Mouse (Mus musculus): ENCODE data around the gene 1700122O11Rik.

The 1700122O11Rik gene

DNA sequence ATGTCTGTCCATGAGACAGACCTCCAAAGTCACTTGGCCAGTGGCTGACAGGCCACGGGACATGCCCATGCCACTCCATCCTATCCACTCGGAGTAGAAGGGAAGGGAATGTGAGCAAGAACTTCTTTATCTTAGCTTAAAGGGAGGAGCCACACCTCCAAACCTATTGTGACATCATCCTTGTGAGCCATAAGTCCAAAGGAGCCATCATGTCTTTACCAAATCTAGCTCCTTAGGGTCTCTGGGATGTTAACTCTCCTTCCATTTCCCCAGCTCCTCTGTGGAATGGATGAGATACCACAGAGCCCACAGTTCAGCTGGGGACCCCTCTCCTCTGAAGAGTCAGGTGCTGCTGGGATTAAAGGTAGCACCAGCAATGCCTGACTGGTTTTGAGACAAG is at the start of gene 1700122O11Rik:
Gene 1700122O11Rik, minus strand, starts transcription at position 101 of the 400 bp plus-strand sequence.
- DNase-seq (ENCODE audit: low spot score): no peak

DNA sequence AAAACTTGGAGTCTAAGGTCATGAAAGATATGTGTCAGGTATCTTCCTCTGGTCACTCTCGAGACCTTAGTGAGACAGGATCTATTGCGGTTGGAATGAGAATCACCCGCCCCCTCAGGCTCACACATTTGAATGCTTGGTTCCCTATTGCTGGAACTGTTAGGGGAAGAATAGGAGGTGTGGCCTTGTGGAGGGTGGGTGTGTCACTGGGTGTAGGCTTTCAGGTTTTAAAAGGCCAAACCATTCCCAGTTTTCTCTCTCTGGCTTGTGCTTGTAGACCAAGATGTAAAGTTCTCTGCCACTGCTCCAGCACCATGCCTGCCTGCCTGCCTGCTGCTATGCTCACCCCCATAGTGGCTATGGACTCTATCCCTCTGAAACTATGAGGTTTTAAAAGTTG is 42.5 kb upstream of the 1700122O11Rik start:
- DNase-seq (ENCODE audit: low spot score): no peak

DNA sequence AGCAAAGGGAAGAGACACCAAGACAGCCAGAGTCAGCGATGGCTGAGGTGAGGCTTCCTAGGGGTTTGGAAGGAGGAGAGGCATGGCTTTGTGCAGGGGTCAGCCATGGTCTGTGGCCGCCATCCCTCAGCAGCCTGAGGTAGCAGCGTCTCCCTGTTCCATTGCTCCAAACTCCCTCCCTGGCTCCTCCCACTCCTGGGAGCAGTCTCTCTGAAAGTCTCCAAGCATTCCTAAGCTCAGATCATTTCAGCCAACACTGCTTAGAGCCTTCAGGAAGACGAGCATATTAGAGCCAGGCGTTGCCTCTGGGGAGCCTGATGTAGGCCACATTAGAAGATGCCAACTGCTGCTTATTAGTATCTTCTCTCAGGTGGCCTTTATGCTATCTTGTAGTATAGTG is 29.6 kb upstream of the 1700122O11Rik start:
- DNase-seq (ENCODE audit: low spot score): no peak

DNA sequence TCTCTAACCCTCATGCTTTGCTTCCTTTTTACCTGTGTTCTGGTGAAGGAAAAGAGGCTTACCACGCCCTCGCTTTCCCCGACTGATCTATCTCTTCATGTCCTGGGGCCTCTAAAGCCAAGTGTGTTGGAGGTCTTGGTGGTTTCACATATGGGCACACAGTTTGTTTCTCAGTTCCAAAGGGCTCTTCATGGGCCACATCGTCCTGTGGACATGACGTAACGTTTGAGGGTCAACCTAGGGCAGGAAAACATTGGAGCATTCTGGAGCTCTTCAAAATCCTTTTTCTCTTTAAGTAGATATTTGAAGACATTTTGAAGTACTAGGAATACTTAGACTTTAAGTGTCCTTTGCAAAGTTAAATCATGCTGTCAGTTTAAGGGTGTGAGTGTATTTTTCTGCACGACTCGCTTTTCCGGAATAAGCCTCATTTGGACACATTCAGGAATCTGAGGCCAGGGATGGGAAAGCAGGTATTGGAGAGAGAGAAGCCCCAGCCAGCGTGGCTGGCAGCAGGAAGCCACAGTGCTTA is 29.1 kb upstream of the 1700122O11Rik start:
- DNase-seq (ENCODE audit: low spot score): no peak

DNA sequence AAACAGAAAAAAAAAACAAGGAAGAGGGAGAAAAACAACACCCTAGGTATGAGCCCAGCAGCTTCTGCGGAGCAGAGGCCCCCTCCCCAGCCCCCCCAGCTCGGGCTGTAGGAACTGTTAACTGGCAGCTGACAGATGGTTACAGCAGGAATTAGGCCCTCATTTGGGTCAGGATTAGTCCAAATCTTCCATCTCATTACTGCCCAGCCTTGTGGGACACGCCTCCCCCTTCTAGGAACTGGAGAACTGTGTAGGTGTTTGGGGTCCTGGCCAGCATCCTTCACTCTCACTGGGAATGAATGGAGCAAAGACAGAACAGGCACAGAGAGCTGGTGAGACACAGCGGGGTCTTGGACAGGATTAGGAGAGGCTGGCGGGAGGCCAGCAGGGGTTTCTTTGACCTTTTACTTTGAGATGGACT is 27.0 kb upstream of the 1700122O11Rik start:
- DNase-seq (ENCODE audit: low spot score): no peak

- DNase-seq (ENCODE audit: low spot score): no peak
Observed at GRCm38 (mm10) chr17:48064196-48064843, 26.2 kb upstream of the 1700122O11Rik start.

DNA sequence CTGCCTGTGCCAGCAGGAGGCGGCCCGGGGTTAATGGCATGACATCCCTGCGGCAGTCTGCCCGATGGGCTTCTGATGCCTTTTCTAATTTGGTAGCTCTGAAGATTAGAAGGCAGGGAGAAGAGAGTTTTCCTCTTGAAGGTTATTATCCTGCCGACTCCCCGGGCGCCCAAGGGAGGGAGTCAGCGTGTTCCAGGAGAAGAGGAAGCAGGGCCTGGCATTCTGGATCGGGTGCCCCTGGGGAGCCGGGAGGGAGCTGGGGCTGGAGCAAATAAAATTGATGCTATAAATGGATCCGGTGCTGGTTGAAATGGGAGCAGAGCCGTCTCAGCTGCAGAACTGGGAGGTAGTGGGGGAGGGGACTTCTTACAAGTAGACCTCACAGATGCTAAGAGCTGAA is 19.3 kb upstream of the 1700122O11Rik start:
- DNase-seq (ENCODE audit: low spot score): no peak

DNA sequence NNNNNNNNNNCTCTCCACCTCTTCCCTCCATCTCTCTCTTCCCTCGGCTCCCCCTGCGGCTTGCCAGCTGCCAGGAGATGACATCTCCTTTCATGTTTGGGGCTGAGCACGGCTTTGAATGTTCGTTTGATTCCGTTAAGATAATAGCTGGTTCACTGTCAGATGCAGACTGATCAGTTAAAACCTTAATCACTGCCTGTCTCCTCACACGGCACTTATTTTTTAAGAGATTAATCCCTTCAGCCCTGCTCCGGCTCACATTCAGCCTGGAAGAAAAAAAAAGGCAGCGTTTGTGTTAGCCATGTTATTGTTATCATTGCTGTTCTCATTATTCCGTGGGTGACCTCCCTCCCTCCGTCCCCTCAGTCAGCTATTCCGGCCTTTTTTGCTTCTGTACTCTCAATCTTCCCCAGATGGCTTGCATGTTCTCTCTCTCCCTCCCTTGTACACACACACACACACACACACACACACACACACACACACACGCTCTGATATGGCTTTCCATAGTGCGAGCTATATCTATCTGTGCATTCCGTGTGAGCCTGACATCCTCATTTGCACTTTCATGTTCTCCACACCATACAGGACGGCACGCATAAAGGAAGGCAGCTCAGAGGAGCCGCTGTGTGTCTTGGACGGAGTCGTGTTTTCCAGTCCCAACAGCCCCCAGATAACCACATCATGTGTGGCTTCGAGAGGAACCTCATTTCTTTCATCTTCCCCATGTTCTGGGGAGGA is 17.2 kb upstream of the 1700122O11Rik start:
- DNase-seq (ENCODE audit: low spot score): no peak

- no peak for DNase-seq (ENCODE audit: low spot score)
Observed at GRCm38 (mm10) chr17:48053646-48054045, 15.6 kb upstream of the 1700122O11Rik start.

DNA sequence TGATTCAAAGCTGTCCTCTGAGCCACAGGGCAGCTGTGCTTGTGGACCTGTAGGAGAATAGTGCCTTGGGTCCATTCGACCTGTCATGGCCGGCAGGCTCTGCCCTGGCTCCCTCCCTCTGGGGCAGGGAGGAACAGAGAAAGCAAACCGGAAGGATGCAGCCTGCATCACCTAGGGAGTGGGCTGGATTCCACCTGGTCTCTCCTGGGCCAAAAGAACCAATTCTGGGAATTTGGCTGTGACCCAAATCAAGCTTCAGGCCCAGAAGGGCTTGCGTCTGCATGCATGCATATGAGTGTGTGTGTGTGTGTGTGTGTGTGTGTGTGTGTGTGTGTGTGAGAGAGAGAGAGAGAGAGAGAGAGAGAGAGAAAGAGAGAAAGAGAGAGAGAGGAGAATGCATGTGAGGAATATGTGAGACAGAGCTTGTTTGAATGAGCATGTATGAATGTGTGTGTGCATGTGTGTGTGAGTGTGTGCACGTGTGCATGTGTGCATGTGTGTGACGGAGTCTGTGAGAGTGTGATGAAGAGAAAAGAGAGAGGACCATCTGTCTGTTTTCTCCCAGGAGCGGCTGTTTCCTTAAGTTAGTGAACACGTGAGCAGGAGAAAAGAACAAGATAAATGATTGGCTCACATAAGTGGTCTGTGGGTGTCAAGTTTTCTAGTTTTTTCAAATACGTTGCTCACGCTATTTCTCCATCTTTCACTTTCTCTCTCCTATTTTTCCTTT is 14.4 kb upstream of the 1700122O11Rik start:
- no peak for DNase-seq (ENCODE audit: low spot score)

GRCm38 (mm10) chr17:48051638-48052337 is 13.7 kb upstream of the 1700122O11Rik start:
- DNase-seq (ENCODE audit: low spot score): no peak

DNA sequence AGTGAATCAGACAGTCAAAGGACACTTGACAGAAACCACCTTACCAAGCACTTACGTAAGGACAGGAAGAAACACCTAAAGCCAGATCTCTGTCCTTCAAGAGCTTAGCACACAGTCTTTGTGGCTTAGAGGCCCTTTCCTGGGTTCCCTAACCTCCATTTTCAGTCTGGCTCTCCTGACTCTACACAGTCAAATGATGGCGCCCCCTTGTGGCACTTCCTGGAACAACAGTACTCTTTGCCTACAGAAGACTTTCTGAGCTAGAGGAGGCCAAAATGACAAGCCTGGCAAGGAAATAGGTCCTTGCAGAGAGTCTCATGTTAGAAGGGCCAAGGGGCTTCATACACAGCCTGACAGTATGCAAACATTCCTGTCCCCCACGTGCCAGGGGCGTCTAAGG is 7.5 kb upstream of the 1700122O11Rik start:
- peak; percentile 60 for DNase-seq (ENCODE audit: low spot score)

DNA sequence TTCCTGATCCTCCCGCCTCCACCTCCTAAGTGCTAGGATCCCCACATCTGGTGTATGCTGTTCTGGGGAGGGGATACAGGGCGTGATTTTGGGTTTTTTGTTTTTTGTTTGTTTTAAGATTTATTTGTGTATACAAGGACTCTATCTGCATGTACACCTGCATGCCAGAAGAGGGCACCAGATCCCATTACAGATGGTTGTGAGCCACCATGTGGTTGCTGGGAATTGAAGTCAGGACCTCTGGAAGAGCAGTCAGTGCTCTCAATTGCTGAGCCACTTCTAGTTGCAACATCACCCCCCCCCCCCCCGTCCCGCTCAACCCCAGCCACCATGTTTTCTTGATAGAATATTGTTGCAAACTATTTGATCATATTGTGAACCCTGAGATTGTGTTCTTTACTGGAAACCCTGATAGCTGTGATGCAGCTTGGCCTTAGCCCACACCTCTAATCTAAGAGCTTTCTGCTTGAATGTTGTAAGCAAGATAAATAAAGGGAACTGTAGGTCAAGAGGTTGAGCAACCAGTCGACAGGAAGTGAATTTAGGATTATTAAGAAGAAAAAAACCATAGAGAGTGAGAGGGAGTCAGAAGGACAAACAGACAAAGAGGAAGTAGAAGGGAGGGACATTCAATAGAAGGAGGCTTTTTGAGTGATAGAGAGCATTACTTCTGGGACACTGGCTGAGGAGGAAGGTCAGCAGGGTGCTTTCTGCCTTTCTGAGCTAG is 5.2 kb upstream of the 1700122O11Rik start:
- no peak for DNase-seq (ENCODE audit: low spot score)

DNA sequence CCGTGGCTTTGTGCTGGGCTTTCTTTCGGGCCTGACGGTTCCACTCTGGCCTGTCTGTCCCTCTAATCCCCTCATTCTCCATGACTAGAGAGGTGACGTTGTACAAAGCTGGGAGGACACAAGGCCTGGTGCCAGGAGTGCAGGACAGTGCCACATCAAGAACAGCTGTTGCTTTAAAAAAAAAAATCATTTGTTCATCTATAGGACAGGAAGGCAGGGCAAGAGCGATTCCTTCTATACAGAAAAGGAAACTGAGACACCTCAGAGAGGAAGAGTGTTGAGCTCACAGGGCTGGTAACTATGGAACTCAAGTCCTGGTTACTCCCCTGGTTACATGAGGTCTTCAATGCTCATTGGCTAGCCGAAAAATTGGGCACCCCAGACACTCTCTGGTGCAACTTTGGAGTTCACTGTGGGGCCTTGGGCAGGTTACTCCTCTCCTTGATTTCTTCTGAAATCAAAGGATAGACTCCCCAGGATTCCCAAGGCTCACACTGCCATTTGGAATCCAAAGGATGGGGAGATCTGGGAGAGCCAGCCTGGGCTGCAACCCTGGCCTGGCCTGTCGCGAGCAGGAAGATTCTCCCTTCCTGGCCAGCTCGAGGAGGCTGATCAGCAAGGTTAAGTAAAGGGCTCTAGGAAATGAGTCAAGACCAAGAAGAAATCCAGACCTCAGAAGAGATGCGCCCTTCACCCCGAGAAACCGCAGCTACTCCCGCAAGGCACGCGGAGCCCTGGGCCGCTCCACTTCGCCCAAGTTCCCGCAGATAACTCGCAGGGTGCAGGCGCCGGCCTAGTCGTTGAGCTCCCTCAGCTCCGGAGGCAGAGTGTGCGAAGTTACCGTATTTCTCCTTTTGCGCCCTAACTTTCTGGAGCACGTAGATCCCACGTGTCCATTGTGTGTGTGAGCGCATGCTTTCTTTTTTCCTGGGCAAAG is 3.5 kb upstream of the 1700122O11Rik start:
- DNase-seq (ENCODE audit: low spot score): no peak

DNA sequence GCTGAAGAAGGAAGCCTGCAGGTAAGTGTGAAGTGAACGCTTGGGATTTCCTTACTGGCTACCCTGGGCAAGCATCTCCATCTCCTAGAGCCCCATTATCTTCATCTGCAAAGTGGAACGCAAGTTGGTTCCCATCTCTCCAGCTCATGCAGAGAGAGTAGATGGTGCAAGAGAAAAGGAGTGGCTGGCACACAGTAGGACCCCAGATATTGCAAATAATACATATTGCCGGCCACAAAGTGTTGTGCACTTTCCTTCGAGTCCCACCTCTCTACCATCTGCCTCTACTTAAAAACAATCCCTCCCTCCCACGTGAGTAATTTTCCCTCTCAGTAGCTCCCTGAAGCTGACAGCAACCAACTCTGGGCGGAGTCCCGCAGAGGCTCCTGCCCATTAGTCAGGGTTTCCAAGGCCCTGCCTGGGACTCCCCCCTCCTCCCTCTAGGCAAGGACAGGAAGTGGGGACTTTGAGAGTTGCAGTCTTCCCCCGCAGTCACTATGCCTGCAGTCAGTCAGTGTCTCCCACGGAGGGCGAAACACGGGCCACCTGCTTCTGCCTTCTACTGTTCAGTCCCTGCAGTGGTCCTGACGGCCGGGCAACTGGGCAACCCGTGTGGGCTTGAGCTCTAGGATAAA is 1.3 kb upstream of the 1700122O11Rik start:
- DNase-seq (ENCODE audit: low spot score): peak; percentile 26

DNA sequence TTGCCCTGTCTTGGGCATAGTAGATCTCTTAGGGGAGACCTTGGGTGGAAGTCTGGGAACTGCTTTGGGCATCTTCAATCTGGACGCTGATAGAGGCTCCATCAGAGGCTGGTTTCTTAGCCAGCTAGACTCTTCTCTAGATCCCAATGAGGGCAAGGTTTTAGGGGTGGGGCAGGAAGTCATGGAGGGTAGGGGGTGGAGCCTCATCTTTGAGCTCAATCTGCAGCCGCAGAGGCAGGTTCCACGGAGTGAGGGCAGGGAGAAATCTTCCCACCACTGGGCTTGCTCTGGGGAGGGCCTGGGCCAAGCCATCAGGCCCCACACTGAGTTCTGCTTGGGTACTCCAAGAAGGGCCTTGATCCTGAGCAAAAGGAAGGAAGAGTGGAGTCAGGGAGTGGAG is 1.2 kb downstream of the 1700122O11Rik start:
- no peak for DNase-seq (ENCODE audit: low spot score)

GRCm38 (mm10) chr17:48031521-48032430 is 6.3 kb downstream of the 1700122O11Rik start:
- DNase-seq (ENCODE audit: low spot score): no peak

- no peak for DNase-seq (ENCODE audit: low spot score)
Observed at GRCm38 (mm10) chr17:48029241-48029640, 8.9 kb downstream of the 1700122O11Rik start.

DNA sequence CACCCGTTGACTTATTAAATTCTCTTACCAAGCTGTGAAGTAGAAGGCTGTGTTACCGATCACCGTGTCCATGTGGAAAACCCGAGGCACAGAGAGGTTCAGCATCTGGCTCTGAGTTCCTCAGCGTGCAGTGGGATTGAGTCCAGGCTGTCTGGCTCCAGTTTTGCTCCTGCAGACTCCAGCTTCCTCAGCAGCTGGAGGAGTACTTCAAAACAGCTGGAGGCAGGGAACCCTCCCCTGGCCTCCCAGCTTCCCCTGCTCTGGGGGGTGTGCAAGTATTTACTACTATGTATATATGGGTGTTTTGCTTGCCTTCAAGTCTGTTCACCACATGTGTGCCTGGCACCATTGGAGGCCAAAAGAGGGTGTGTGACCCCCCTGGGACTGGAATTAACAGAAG is 9.8 kb downstream of the 1700122O11Rik start:
- no peak for DNase-seq (ENCODE audit: low spot score)
